ENCODE assay signal across 10 mouse cellular contexts in the genomic region with DNA sequence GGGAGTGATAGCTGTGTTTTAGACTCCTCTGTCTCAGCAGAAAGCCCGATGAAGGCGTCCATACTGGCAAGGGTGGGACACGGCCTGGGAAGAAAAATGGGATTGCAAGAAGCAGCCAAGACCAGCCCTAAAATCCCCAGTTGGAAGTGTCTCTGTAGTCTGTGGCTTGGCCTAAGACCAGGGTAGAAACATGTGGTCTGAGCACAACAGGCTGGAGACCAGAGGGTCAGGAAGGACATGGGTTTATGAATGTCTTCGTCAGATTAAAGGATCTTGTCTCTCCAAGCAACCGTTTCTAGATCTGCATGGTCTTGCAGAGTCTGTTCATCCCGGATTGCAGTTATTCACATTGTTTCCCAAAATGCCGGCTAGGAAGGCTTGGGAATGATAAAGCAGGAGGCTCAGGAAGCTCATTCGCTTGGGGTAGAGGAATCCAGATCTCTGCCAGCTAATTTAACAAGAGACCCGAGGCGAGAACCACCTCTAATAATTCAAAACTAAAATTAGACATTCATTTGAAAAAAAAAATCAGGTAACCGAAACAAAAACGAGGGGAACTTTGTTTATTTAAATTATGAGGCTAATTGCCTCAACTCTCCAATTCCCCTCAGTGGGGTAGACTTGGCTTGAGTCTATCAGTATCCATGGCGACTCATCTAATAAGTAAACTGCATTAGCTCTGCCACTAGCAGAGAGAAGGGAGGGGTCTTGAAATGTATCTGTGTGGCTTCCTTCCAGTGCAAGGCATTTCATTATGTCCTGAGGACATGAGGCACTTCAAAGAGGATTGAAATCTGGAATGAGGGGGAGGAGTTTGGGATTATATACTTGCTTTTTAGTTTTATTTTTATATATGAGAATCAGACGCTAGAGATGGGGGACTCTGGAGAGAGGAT. TPM values are rescaled to one million over a fixed set of nuclear protein-coding genes. Genes with fewer than 3 reads are reported as not detected.
DNase-seq lines count a peak whose midpoint lies in the region; ATAC-seq and TF ChIP-seq lines count a peak whose summit lies in the region.
"Had no signal": no experiment of that assay in that cellular context is flagged by ENCODE, and none has a peak within 500 bp of the region (broad histone marks: within the 10 kb centered on the region; RNA-seq: fewer than 3 reads in every experiment).

No protein-coding gene starts in this region.

- H3K4me1 ChIP-seq in lung, embryonic 15.5 days, result peaks cover 24% of the 10 kb centered on the region
- H3K4me1 ChIP-seq in embryonic facial prominence, embryonic 14.5 days (ENCODE audit: control insufficient read depth, insufficient read depth, low read length), result peaks cover 22% of the 10 kb centered on the region
- peaks cover 2% of the 10 kb centered on the region; the same call in 1 of the 2 replicates for H3K4me1 ChIP-seq in midbrain, embryonic 16.5 days (ENCODE audit: control insufficient read depth, insufficient read depth, low read length)

- H3K27me3 ChIP-seq in lung, embryonic 15.5 days, result no peaks in the 10 kb centered on the region
- no peaks in the 10 kb centered on the region for H3K27me3 ChIP-seq in embryonic facial prominence, embryonic 14.5 days (replicated peaks; ENCODE audit: control insufficient read depth, insufficient read depth, low read length)
- H3K27me3 ChIP-seq in midbrain, embryonic 16.5 days (ENCODE audit: control insufficient read depth, insufficient read depth, low read depth, low read length), result no peaks in the 10 kb centered on the region

- H3K27ac ChIP-seq in lung, embryonic 15.5 days, result no peak overlapping the region
- H3K27ac ChIP-seq in embryonic facial prominence, embryonic 14.5 days (replicated peaks; ENCODE audit: low read depth, low read length), result peak overlapping the region; percentile 35; the same call in 1 of the 2 replicates
- peak overlapping the region; percentile 56 for H3K27ac ChIP-seq in midbrain, embryonic 16.5 days (ENCODE audit: low read length)
- no peak overlapping the region for H3K27ac ChIP-seq in gastrocnemius, adult 2 months

- DNase-seq in lung, postnatal 25 days (ENCODE audit: low spot score), result no peak
- DNase-seq in embryonic facial prominence, embryonic 14.5 days (ENCODE audit: low spot score), result peak; percentile 89
- peak; percentile 1 for DNase-seq in heart, postnatal 25 days (ENCODE audit: low spot score)
- DNase-seq in ovary, postnatal 10 days (ENCODE audit: low spot score), result no peak
- DNase-seq in adrenal gland, adult 8-10 months, result no peak
- no peak for DNase-seq in gastrocnemius, adult 2 months
- DNase-seq: cerebellum, adult 2 months; layer of hippocampus, postnatal 36 days had no signal

- intact Hi-C loops in heart, postnatal 25 days (cut with DNase I), result loop anchor here (5.0 kb wide), 2 partner anchors 67 to 797 kb away; a partner anchor contains a TSS
- intact Hi-C loops in gastrocnemius, adult 2 months (cut with DNase I), result no loop called here

- H3K4me2 ChIP-seq in lung, embryonic 15.5 days, result peak overlapping the region; percentile 12; the same call in 1 of the 2 replicates
- no peak overlapping the region for H3K4me2 ChIP-seq in embryonic facial prominence, embryonic 14.5 days (ENCODE audit: low read depth, low read length)
- no peak overlapping the region for H3K4me2 ChIP-seq in midbrain, embryonic 16.5 days (ENCODE audit: low read length)

- no peak overlapping the region for H3K9ac ChIP-seq in lung, embryonic 15.5 days
- no peak overlapping the region for H3K9ac ChIP-seq in embryonic facial prominence, embryonic 14.5 days (ENCODE audit: low read depth, low read length)
- no peak overlapping the region for H3K9ac ChIP-seq in midbrain, embryonic 16.5 days (ENCODE audit: low read depth, low read length)

- no peak overlapping the region for H3K4me3 ChIP-seq in lung, embryonic 15.5 days
- H3K4me3 ChIP-seq in embryonic facial prominence, embryonic 14.5 days (ENCODE audit: low read depth, low read length), result no peak overlapping the region
- no peak overlapping the region for H3K4me3 ChIP-seq in midbrain, embryonic 16.5 days (ENCODE audit: low read depth, low read length)
- H3K4me3 ChIP-seq in gastrocnemius, adult 2 months, result no peak overlapping the region

- 37% methylated on average over 14 of the region's 14 CpGs for WGBS in lung, embryonic 15.5 days
- WGBS in embryonic facial prominence, embryonic 14.5 days, result 47% methylated on average over 14 of the region's 14 CpGs
- WGBS in midbrain, embryonic 16.5 days, result 56% methylated on average over 14 of the region's 14 CpGs

- no peaks in the 10 kb centered on the region for H3K36me3 ChIP-seq in lung, embryonic 15.5 days
- no peaks in the 10 kb centered on the region for H3K36me3 ChIP-seq in embryonic facial prominence, embryonic 14.5 days (ENCODE audit: control insufficient read depth, insufficient read depth, low read length)
- no peaks in the 10 kb centered on the region for H3K36me3 ChIP-seq in midbrain, embryonic 16.5 days (ENCODE audit: control insufficient read depth, insufficient read depth, low read length)

- no peak for ATAC-seq in lung, embryonic 15.5 days (ENCODE audit: borderline replicate concordance, extremely low read depth, low FRiP score, low TSS enrichment)
- ATAC-seq in embryonic facial prominence, embryonic 14.5 days (ENCODE audit: low read depth), result peak; percentile 83
- peak; percentile 85 for ATAC-seq in midbrain, embryonic 16.5 days

- no peak for TF ChIP-seq CTCF in gastrocnemius, adult 2 months (IDR thresholded peaks at IDR 0.05)

- no peaks in the 10 kb centered on the region for H3K9me3 ChIP-seq in lung, embryonic 15.5 days
- no peaks in the 10 kb centered on the region for H3K9me3 ChIP-seq in embryonic facial prominence, embryonic 14.5 days (ENCODE audit: control insufficient read depth, low read length)
- no peaks in the 10 kb centered on the region for H3K9me3 ChIP-seq in midbrain, embryonic 16.5 days (replicated peaks; ENCODE audit: control insufficient read depth, low read length, poor library complexity, severe bottlenecking)

RNA-seq across cellular contexts. Expression of a gene that starts 31.6 kb away (rescaled TPM):
- polyA plus RNA-seq in lung, embryonic 15.5 days (2015; fragmentation: Nextera tagmentation; extraction: Ambion mirVana), result 8.9 and 9.7 TPM in 2 replicates
- polyA plus RNA-seq in embryonic facial prominence, embryonic 14.5 days (2014; fragmentation: Nextera tagmentation; extraction: Ambion mirVana), result 11.7 and 12.0 TPM in 2 replicates
- total RNA-seq in heart, postnatal 25 days (2021), result 10 to 100 TPM; 14.0 to 14.5 TPM
- 11.9 and 12.7 TPM in 2 replicates for polyA plus RNA-seq in midbrain, embryonic 16.5 days (2015; fragmentation: Nextera tagmentation; extraction: Ambion mirVana)
- 10 to 100 TPM; 24.2 to 38.3 (median 30.3) TPM for total RNA-seq in adrenal gland, adult 8-10 months (2022)
- 10 to 100 TPM in 1 of 2 experiments, 1 to 10 TPM in 1; 9.6 to 11.5 TPM for total RNA-seq in gastrocnemius, adult 2 months (2021)

Comparison
In these comparisons a context has a peak if more than half of its experiments do, and no peak if none do; other contexts are left out.
1. H3K27ac ChIP-seq: peak in embryonic facial prominence, embryonic 14.5 days (single experiment) and midbrain, embryonic 16.5 days (single experiment); none in lung, embryonic 15.5 days (single experiment) and gastrocnemius, adult 2 months (single experiment).
2. DNase-seq: peak in embryonic facial prominence, embryonic 14.5 days (single experiment) and heart, postnatal 25 days (single experiment); none in lung, postnatal 25 days (single experiment), ovary, postnatal 10 days (single experiment), adrenal gland, adult 8-10 months (single experiment) and gastrocnemius, adult 2 months (single experiment).